Mouse (Mus musculus) kidney, postnatal 4 days (tissue): ENCODE data around the gene Creb5.

Experiments
- DNase-seq, 2 experiments: peaks; one replicate each; pipeline ENCODE4 v3.0.0; 2021; ENCODE audit warnings: mixed read lengths in 2 of 2

Gene Creb5

DNA sequence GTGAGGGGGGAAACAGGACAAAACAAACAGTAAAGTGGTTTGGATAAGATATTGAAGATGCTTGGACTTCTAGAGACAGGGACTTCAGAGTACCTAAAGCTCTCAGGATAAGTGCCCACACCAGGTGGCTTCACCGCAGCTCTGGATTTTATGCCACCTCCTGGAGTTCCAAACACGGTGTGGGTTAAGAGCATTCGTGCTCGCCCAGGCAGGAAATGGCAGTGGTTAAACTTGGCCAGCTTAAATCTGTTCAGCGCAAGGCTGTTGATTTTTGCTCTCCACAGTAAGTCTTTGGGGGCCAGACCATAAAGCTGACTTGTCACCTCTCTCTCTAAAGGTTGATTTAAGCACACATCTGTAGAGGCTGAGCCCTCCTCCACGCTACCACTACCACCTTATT is 262.3 kb downstream of the Creb5 start:
- no peak for DNase-seq

DNA sequence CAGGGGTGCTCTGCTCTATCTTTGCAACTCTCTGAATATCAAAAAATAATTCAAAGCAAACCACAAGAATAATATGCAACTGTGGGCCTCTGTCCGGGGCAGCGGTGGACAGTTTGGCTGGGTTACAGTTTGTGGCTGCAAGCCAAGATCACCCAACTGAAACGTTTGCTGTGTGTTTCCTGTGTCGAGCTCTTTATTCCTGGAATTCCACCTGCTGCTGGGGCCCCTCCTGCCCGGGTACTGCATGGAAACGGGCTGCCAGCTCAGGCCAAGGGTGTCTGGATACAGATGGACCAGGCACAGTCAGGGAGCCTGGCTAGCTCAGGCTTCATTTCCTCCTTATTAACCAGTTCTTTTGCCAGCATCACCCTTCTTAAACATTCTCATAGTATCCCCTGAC is 269.0 kb downstream of the Creb5 start:
- peak; percentile 74 to 80 for DNase-seq

DNA sequence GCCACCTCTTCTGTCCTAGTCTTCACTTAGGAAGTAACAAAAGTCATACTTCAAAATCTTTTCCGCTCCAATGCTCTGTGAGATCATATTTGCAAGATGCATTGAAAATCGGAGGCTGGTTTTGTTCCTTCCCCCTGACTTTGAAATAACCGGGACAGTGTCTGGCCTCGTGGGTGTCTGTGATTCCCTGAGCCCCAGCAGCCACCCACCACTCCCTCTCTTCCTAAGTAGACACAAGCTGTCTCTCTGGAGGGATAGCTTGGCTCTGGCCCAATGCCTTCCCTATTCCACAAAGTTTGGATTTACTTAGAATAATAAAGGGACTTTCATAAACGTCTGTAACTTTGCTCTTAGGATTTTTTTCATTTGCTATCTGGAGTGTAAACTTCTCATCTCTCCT is 273.9 kb downstream of the Creb5 start:
- DNase-seq = no peak

DNA sequence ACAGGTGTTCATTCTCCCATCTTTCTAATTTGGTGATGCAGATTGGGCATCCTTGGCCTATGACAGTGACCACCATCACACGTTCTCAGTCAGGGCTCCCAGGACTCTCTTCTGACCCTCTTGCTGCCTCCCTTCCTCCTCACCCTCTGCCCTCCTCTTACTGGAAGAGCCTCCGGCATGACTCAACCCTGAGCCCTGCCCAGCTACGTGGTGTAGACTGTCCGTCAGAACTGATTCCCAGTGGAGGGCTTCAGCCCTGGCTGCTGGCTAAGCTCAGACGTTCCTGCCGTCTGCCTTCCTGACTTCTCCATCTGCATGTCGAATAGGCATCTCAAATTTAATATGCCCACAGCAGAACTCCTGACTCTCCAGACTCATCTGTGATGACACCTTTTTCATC is 275.5 kb downstream of the Creb5 start:
- no peak for DNase-seq

- DNase-seq = no peak
Observed at GRCm38 (mm10) chr6:53563546-53564185, 276.6 kb downstream of the Creb5 start.

GRCm38 (mm10) chr6:53569436-53569835 is 282.4 kb downstream of the Creb5 start:
- no peak for DNase-seq

GRCm38 (mm10) chr6:53570906-53571305 is 283.8 kb downstream of the Creb5 start:
- DNase-seq = no peak

DNA sequence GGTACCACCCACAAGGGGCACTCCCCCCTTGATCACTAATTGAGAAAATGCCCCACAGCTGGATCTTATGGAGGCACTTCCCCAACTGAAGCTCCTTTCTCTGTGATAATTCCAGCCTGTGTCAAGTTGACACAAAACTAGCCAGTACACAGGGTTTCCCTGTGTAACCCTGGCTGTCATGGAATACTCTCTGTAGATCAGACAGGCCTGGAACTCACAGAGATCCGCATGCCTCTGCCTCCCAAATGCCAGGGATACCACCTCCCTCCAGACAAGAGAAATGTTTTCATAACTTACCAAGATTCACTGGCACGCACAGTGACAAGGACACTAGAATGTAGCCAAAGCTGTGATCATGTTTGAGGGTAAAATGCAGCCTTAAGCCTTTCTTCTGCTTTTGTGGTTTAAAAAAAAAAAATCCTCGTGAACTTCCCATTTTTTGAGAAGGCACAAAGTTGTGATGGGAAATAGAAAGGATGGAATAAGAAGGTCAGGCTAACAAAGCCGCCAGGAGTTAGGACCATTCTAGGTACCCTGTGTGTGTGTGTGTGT is 284.6 kb downstream of the Creb5 start:
- DNase-seq = no peak

- no peak for DNase-seq
Observed at GRCm38 (mm10) chr6:53572456-53572855, 285.4 kb downstream of the Creb5 start.

- DNase-seq = peak; percentile 73 to 82
Observed at GRCm38 (mm10) chr6:53572979-53573710, 286.1 kb downstream of the Creb5 start.

- no peak for DNase-seq
Observed at GRCm38 (mm10) chr6:53573711-53574065, 286.6 kb downstream of the Creb5 start.

GRCm38 (mm10) chr6:53574097-53574496 is 287.0 kb downstream of the Creb5 start:
- DNase-seq = no peak

DNA sequence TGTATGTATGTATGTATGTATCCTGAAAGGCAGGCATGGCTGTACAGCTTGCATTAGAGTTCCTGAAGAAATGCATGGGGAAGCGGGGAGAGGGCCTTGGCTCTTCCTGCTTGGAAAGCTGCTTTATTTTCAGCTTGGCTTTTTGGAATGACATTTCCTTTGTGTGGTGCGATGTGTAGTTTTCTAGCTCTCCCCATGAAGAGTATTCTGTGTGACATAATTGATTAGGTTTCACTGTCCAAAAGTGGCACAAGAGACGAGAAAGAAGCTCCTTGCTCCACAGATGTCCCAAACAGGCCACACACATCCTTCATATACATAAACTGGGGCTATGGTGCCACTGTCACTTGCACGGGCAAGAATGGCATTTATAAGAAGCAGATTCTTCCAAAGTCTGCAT is 288.1 kb downstream of the Creb5 start:
- DNase-seq = no peak

DNA sequence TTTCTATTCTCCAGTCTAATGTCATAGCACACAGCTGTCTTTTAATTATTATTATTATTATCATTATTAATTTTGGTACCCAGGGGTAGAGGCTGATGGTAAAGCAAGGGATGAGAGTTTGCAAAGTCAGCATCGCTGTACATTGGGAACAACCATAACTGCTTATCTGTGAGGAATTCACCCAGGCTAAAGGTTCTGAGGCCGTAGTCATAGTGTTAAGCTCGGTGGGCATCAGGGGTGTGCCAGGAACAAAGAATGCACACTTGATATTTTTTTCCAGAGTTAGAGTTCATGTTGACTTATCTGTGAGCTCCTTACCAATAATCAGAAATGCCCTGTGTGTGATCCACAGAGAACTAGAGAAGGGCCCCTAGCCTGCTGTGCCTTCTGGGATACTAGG is 288.8 kb downstream of the Creb5 start:
- no peak for DNase-seq

GRCm38 (mm10) chr6:53576841-53577240 is 289.8 kb downstream of the Creb5 start:
- DNase-seq = no peak

DNA sequence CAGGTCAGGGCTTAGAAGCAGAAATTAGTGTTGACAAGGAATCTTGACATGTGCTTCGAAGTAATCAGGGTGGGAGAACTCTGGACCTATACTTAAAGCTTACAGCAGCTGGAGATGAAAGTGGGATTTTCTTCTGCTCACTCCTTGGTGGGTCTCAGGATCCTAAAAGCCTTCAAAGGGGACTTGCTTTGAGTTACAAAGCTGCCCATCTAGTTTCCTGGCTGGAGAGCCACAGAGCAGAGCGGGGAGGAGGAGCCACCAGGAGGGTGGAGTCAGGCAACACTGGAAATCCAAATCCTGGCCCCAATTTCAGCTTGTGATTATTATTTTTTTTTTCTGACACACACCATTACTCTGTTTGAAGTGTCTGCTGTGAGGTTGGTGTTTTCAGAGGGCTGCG is 290.7 kb downstream of the Creb5 start:
- no peak for DNase-seq

GRCm38 (mm10) chr6:53580346-53580745 is 293.3 kb downstream of the Creb5 start:
- no peak for DNase-seq

DNA sequence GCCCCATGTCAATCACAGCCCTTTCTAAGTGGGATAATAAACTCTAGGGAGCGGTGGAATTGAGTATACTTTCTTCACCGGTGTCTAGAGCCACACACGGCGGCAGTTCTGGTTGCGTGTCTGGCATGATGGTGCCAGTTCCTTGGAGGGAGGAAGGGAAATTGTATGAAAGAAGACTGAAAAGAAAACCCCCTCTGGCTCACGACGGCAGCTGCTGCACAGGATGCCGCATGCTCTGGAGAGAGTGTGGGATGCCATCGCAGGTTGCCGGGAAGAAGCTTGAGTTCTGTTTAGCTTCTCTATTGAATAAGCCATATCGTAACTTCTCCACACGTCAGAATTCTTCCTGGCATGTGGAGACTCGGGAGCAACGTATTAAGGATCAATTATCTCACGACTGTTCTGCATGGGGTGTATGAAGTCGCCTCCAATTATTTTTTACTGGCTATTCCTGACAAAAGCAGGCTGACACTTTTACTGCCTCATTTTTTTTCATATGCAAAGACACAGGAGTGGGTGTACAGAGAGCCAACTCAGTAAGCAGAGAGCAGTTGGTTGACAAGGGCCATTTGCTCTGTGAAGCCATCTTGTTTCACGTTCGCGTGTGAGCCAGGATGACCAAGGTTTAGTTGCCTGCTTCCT is 296.3 kb downstream of the Creb5 start:
- no peak for DNase-seq

DNA sequence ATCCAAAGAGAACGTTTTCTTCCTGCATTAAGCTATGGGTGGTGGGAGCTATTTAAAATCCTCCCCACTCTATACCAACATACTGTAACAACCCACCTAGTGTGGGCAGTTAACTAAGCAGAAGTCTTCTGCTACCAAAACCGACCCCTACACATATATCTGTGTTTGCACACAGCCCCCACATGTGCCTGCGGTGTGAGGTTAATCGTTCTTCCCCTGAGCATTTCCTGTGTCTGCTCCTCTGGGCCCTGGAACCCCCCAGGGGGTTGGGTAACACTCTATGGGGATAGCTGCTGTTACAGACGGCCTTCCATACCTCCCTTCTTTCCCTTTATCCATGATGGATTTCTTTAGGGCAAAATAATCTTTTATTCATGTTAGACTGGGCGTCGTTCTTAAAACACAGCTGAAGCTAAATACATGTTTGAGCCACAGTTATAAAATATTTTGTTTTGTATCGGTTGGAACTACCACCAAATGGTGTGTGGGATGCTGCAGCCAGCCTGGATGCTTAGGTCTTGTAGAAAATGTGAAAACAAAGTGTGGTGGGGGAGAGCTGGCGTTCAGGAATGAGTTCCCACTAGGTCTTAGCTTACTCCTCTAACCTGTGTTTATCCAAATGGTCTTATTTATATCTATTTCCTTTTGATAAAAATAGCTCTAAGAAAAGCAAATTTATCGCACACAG is 297.8 kb downstream of the Creb5 start:
- no peak for DNase-seq

GRCm38 (mm10) chr6:53589746-53590145 is 302.7 kb downstream of the Creb5 start:
- DNase-seq = no peak

DNA sequence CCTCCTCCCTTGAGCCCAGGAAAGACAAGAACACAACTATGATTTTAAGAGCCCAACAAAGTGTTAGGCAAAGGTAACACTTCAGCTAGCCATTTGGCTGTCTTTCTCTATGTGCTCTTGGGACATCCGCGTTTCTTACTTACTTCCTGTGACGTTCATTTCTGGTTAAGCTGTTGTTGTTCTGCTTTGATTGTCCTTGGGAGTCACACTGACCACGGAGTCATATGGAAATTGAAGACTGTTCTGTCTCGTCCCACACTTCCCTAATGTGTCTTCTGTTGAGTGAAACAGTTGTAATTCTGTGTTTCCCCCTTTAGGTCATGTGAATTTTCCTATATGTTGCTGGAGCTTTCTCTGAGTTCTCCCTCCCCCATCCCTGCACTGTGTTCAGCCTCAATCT is 305.2 kb downstream of the Creb5 start:
- DNase-seq = no peak

- DNase-seq = no peak
Observed at GRCm38 (mm10) chr6:53593603-53594002, 306.5 kb downstream of the Creb5 start.

DNA sequence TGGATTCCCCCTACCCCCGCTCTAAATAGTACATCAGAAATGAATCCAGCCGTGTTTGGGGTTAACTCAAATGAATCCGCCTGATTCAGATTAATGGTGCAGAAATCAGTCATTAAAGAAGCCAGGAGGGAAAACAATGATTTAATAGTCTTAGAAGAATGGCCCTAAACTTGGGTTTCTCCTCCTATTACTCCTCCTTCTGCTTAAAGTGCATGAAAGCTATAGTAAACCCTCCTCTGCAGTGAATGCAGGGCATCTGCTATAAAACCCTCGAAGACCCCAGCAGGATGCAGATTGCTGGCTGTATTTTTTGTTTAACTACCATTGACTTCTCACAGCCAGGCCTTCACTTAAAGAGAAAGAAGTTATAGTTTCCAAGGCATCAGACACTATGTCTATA is 307.2 kb downstream of the Creb5 start:
- DNase-seq = no peak
